Mouse (Mus musculus): ENCODE data around the gene Kcnj14.

DNA sequence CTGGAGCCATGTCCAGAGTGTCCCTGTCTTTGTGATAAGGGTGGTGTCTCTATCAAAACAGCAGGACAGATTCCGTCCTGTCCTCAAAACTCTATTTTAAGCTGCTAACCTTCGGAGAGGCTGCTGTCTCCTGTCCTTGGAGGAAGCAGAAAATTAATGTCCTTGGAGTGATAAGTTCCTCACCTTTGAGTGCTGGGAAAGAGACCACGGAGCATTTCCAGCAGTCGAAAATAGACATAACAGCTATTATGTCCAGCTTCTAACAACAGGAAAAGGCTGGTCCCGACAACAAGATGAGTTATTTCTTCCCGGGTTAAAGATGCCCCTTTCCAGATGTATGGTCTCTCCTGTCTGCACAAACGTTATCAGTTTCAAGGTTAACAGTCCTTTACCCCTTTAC is 49.3 kb downstream of the Kcnj14 start:
- no peak for TF ChIP-seq GATA1 (IDR thresholded peaks at IDR 0.05; ENCODE audit: borderline replicate concordance, low read length)
- TF ChIP-seq FLI1 (IDR thresholded peaks at IDR 0.05; ENCODE audit: low read length): no peak
